Mouse (Mus musculus) gastrocnemius, postnatal 4 days (tissue): ENCODE results near the gene Spc24. TPM values are rescaled to one million over a fixed set of nuclear protein-coding genes. Genes with fewer than 3 reads are reported as not detected.
A peak's percentile ranks its signal among the peaks of the same experiment; 100 is the strongest.
"Not testable (repeated sequence)": the region's sequence is repeated elsewhere in the genome, so short reads cannot be mapped to it uniquely, and the experiment has no call there.

ENCODE experiments used
- DNase-seq, 2 experiments: peaks; one replicate each; pipeline ENCODE4 v3.0.0; 2021 to 2022; ENCODE audit warnings: low spot score in 2 of 2, mixed read lengths in 2 of 2
- total RNA-seq, 2 experiments: library from RNA; stranded (reverse); gene quantifications; 2 replicates each; pipeline ENCODE4 v1.2.3; 2021

Spc24 gene
- total RNA-seq, 2 experiments from 2014 or later, result 10.8 to 14.2 TPM

DNA sequence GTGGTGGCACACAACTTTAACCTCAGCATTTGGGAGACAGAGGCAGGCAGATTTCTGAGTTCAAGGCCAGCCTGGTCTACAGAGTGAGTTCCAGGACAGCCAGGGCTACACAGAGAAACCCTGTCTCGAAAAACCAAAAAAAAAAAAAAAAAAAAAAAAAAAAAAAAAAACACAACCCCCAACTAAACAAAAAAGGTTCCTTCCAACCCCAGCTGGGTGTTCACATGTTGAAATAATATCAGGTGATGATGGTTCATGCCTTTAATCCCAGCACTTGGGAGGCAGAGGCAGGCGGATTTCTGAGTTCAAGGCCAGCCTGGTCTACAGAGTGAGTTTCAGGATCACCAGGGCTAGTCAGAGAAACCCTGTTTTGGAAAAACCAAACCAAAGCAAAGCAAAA is 26.2 kb upstream of the Spc24 start:
- not testable (repeated sequence) for DNase-seq

GRCm38 (mm10) chr9:21784517-21785307 is 24.6 kb upstream of the Spc24 start:
- no peak for DNase-seq

- no peak for DNase-seq
Observed at GRCm38 (mm10) chr9:21781657-21782468, 21.8 kb upstream of the Spc24 start.

DNA sequence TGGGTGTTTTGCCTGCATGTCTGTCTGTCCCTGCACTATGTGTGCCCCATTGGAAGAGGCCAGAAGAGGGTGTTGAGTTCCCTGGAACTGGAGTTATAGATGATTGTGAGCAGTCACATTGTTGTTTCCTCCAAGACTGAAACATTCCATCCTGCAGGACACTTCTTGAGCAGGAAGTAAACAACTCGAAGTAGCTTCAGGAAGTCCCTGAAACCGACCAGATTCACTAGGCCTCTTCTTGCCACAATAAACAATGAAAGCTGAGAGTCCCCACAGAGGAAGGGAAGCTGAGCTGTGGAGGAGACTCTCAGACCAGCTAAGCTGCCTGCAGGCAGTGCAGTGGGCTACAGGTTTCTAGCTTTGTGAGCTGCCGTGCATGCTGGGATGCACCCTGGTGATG is 17.6 kb upstream of the Spc24 start:
- no peak for DNase-seq

- DNase-seq, result no peak
Observed at GRCm38 (mm10) chr9:21774353-21774752, 14.2 kb upstream of the Spc24 start.

DNA sequence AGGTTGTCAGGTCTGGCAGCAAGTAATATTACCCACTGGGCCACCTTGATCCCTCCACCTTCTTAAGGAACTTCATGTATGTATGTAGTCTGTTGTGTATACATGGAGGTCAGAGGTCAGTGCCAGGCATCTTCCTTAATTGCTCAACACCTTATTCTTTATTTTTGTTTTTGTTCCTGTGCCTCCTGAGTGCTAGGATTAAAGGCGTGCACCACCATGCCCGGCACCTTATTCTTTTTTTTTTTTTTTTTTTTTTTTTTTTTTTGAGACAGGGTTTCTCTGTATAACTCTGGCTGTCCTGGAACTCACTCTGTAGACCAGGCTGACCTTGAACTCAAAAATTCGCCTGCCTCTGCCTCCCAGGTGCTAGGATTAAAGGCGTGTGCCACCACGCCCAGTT is 13.3 kb upstream of the Spc24 start:
- DNase-seq, result not testable (repeated sequence)

DNA sequence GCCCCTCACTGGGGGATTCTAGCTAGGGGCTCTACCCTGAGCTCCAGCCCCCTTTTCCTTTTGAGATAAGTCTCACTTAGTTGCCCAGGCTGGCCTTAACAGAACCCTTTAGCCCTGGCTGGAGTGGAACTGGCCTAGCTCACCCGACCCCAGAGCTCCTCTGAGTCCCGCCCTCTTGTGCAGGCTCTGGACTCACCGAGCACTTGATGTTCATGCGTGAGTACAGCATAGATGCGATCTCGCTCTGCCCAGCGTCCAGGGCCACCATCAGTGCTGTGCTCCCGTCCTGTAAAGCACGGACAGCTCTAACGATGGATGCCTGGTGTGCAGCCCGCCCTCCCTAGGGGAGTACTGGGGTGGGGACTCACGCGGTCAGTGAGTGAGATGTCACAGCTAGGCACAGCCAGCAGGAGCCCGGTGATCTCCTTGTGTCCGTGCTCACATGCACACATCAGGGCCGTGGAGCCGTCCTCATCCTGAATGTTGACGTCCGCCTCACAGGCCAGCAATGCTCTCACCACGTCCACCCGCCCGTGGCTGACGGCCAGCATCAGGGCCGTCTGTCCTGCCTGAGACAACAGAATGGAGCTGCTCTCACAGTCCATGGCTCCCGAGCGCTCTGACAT is 9.6 kb upstream of the Spc24 start:
- DNase-seq, result no peak

GRCm38 (mm10) chr9:21768511-21769411 is 8.7 kb upstream of the Spc24 start:
- peak in 1 of 2 experiments; percentile 59 for DNase-seq

DNA sequence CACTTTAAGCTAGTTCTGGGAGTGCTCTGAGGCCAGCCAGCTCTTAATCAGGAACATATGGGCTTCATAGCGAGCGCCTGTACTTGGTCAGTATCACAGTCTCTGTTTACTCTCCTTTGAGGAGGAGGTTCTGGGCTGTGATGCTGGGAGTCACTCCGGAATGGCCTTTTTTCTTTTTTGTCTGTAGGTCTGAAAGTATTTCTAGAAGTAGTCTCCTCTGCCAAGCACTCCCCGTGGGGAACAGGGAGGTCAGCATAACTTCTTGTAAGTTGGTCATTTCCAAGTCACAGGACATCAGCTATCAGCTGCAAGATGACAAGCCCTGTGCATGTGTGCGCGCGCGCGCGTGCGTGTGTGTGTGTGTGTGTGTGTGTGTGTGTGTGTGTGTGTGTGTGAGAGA is 7.8 kb upstream of the Spc24 start:
- DNase-seq, result peak in 1 of 2 experiments; percentile 73

DNA sequence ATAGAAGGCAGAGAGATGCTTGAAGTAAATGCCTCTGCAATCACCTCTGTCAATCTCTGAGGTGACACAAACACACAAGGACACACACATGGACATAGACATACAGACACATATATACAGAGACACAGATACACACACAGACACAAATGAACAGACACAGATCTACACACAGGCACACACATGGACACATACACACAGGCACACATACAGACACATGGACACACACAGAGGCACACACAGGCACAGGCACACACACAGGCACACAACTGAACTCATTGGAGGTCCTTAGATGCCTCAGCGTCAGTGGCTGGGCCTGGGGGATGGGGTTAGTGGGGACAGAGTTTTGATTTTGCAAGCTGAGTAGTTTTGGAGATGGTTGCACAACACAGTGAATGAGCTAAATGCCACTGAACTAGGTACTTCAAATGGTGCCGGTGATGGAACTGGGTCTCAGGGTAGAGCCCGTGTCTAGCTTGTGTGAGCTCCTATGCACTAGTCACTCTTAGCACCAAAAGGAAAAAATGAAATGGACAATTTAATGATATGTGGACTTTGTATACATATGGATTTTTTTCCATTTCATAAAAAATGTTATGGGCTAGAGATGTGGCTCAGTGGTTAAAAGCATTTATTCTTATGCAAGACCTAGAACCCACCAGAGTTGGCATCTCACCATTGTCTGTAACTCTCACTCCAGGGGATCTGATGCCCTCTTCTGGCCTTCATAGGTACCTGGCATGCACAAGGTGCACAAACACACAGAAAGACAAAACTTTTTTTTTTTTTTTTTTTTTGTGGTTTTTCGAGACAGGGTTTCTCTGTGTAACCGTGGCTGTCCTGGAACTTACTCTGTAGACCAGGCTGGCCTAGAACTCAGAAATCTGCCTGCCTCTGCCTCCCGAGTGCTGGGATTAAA is 4.2 kb upstream of the Spc24 start:
- DNase-seq, result no peak

GRCm38 (mm10) chr9:21762135-21762534 is 2.0 kb upstream of the Spc24 start:
- no peak for DNase-seq

DNA sequence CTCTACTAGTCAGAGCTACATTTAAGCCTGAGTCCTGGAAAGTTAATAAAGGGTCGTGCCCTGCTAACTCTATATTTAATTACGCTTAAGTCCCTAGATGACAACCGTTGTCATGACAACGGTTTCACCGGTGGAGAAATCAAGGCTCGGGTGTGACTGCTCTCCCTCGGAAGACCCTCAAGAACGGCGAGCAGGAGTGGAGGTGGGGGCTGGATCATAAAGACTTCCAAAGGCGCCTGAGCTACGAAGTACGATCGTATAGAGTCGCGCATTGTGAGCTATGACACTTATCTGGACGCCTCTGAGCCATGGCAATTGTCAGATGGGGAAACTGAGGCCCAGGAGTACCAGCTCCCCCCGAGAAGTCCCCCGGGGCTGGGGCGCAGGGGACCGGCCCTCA is 385 bp downstream of the Spc24 start:
- DNase-seq, result no peak

DNA sequence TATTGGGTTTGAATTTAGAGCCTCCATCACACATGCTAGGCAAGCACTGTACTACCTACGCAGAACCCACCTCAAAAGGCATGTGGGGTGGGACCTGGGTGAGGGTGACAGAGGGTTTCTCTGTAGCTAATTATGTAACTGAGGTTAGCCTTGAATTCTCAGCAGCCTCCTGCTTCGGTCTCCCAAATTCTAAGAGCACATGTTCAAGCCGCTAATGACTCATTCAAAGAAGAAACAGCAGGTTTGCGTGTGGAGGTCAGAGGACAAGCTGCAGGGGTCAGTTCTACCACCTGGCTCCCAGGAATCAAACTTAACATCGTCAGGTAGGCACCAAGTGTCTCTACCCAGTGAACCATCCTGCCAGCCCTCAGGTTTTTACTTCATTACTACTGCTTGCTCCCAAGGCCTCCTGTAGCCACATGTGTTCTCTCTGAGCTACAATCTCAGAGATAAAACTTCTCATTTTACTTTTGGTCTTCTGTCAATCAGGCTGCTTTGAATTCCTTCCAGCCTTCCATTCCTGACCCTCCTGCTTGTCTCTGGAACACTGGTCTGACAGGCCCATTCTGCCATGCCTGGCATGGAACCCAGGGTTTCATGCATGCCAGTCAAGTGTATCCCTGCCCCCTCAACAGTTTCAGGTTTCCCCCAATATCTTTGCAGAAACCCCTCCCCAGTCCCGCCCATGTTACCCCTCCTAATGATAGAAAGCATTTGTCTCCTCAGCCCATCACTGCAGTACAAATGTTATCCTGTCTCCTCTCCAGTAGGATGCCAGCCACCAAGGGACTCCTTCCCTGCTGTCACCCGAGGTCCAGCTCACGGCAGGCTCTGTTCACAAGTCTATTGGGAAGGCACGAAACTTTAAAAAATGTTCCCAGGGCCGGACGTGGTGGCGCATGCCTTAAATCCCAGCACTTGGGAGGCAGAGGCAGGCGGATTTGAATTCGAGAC is 1.2 kb downstream of the Spc24 start:
- DNase-seq, result no peak

GRCm38 (mm10) chr9:21754516-21755321 is 5.4 kb downstream of the Spc24 start:
- no peak for DNase-seq

DNA sequence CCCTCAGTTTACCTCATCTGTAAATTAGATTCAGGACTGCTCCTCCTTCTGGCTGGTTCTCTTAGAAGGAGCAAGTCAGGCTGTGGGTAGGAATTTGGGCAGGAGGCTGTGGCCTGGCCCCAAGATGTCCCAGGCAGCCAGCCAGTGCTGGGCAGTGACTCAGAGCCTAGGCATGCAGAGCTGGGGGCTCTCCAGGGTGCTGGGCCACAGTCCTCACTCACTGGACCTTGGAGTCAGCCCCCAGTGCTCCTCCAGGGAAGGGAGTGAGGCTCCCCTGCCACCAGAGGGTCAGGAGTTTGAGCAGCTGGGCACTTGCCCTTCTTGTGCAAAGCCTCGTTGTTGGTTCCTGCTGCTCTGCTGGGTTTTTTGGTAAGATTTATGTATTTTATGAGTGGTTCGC is 6.1 kb downstream of the Spc24 start:
- peak; percentile 60 to 78 for DNase-seq

DNA sequence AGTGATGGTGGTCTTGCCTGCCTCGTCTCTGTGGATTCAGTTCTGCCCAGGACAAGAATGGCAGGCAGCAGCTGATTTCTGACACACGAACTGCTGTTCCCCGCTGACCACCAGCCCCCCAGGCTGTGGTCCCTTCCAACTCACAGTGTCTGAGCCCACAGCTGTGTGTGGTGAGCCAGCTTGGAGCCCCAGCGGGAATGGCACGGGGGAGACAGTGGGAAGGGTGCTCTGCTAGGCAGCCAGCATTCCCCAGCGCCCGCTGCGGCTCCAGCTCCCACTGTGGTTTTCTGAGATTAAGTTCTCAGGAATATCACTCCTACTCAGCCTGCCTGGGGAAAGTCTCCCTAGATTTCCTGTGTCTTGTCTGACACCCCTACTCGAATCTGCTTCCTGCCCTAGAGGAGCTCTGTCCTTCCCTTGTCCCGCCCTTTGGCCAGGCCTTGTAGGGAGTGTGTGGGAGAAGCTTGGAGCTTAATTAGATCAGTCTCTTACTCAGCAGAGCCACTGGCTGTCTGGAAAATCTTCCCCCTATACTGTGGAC is 7.8 kb downstream of the Spc24 start:
- DNase-seq, result peak in 1 of 2 experiments; percentile 49

GRCm38 (mm10) chr9:21751347-21751746 is 8.8 kb downstream of the Spc24 start:
- peak in 1 of 2 experiments; percentile 48 for DNase-seq
